Mouse (Mus musculus) spleen, adult 2 months (tissue): Measurements from ENCODE around the gene Zmynd8.

Experiments
- CTCF ChIP-seq: fragments of 200-500 bp; IDR thresholded peaks from 2 replicates; pipeline ENCODE4 v1.5.1; 2011; ENCODE audit warnings: mild to moderate bottlenecking, inconsistent platforms; ENCODE audit not compliant: insufficient read depth, insufficient read length, insufficient replicate concordance; ENCODE audit errors: extremely low read depth
- POLR2A ChIP-seq: fragments of 200-500 bp; IDR thresholded peaks from 2 replicates; pipeline ENCODE4 v1.6.1; 2011; ENCODE audit warnings: low read depth, low read length, inconsistent platforms

GRCm38 (mm10) chr2:165786467-165786866, 112.3 kb downstream of the Zmynd8 start:
- TF ChIP-seq CTCF, result no peak
- no peak for TF ChIP-seq POLR2A
